Mouse (Mus musculus): ENCODE measurements around the gene Prdx4. TPM values are rescaled to one million over a fixed set of nuclear protein-coding genes. Genes with fewer than 3 reads are reported as not detected.
A peak's percentile ranks its signal among the peaks of the same experiment; 100 is the strongest.
"Not testable (repeated sequence)": the region's sequence is repeated elsewhere in the genome, so short reads cannot be mapped to it uniquely, and the experiment has no call there.

Gene Prdx4
- 1 to 10 TPM; 6.3 to 6.9 TPM for total RNA-seq (2021)
- long read RNA-seq, experiment 1, transcript Prdx4-201 (7 exons, 990 nt) = major isoform, 9 of 9 reads
- long read RNA-seq, experiment 1, partial matches to known transcripts = 0 of 9 reads
- long read RNA-seq, experiment 1, other reads (novel, unspliced or antisense) = 0 of 9 reads
- long read RNA-seq, experiment 2 = 0 reads

DNA sequence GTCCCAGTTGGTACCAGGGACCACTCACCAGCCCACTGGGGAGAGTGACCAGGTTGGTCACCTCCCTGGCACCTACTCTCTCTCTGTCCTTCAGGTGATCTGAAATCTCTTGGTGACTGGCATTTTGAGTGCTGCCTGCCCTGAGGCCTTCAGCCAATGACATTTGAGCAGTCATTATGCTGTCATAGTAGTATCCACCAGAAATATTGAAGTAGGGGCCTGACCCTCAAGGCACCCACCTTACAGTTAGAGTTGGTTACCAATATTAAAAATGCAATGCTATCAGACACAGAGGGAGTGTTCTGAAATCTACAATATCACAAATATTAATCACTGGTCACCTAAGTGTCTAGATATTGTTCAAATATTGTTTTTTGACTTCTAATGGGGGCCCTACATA is at the start of gene Prdx4:
Gene Prdx4 (minus strand): TSS at position 101 of the 400 bp plus-strand sequence.
- DNase-seq (ENCODE audit: low spot score) = no peak

DNA sequence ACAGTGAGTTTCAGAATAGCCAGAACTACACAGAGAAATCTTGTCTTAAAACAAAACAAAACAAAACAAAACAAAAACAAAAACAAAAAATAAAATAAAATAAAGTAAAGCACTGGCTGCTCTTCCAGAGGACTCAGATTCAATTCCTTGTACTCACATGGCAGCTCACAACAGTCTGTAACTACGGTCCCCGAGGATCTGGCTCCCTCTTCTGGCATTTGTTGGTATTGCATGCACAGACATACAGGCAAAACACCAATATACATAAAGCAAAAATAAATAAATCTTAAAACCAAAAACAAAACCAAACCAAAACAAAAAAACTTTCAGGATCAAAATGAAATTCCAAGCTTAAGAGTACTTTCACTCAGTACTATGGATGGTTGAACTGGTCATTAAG is 36.0 kb upstream of the Prdx4 start:
- DNase-seq (ENCODE audit: low spot score) = peak; percentile 4

DNA sequence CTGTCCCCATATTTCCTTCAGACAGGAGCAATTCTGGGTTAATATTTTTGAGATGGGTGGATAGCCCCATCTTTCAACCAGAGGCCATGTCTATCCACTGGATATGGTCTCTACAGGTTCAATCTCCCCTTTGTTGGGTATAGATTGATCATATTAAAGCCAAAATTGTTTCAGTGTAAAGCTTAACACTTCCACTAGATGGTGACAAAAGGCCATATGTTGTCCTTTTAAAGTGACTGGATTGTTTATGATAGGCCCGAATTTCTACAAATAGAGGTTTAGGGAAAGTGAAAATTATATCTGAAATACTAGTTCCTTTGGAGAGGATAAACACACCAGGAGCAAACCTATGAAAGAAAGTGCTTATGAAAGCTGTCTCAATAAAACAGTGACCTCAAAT is 34.9 kb upstream of the Prdx4 start:
- no peak for DNase-seq (ENCODE audit: low spot score)

DNA sequence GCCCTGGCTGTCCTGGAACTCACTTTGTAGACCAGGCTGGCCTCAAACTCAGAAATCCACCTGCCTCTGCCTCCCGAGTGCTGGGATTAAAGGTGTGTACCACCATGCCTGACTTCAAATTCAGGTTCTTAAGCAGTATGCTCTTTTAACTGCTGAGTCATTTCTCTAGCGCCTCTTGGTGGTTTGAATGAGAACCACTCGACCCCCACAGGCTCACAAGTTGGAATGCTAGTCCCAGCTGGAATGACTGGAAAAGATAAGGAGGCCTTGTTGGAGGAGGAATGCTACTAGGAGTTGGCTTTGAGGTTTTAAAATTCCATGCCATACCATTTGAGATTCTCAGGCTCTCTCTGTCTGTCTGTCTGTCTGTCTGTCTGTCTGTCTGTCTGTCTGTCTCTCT is 29.6 kb upstream of the Prdx4 start:
- DNase-seq (ENCODE audit: low spot score) = not testable (repeated sequence)

DNA sequence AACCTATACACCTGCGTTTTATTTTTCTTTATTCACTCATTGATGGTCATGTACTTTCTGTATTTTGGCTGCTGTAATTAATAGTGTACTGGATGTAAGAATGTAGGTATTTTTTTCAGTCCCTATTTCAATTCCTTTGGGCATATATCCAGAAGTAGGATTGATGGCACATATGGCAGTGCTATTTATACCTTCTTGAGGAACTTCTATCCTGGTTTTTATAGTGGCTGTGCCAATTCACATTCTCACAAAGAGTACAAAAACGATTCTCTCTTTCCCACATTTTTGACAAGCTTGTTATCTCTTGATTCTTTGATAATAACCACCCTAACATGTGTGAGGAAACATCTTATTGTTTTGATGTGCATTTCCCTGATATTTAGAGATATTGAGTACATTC is 24.5 kb upstream of the Prdx4 start:
- no peak for DNase-seq (ENCODE audit: low spot score)

DNA sequence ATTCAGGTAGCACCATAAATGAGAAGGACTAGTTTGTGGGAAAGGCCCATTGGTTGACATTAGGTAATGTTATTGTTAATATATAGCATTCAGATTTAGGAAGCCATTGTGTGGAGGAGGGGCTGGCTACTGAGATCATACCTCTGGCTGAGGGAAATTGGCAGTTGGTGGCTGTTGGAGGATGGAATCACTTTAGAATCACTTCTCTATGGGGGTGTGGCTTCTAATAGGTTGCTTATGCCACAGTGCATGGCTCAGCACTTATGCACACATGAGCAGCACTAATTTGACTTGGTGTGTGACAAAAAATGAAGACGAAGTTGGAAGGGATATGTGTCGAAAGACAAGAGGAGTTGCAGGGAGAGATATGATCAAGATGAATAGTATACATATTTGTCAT is 5.7 kb upstream of the Prdx4 start:
- no peak for DNase-seq (ENCODE audit: low spot score)

DNA sequence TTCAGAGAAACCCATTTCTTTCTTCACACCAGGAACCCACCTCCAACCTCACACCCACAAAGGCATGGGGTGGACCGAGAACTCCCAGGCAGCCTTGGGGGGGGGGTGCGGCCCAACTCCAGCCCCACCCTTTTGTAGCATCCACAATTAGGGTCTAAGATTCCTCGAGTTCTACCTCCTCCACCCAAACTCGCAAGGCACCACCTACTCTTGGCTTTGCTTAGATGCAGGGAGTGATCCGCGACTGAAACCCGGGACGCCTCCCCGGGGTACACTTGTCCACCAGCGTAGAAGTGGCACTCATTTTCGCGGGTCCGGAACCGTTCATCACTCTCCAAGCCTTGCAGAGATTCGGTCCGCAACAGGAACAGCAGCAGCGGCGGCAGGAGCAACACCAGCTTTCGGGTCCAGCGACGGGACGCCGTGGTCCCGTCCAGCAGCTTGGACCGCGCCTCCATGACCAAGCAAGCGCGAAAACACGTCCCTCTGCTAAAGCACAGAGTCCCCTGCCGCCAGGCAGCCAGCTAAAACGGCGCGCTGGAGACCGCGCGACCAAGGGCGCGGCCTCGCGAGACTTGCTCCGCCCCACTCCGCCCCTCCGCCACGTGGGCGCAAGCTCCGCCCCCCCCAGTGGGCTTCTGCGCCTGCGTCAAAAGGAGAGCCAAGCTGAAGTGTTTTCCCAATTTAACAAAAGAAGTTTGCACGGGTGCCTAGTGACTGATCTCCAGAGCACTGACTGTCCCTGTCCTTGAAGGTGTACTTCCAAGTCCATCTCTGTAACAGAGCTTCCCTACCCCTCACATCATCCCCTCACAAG is 2.4 kb downstream of the Prdx4 start:
- DNase-seq (ENCODE audit: low spot score) = peak; percentile 79

DNA sequence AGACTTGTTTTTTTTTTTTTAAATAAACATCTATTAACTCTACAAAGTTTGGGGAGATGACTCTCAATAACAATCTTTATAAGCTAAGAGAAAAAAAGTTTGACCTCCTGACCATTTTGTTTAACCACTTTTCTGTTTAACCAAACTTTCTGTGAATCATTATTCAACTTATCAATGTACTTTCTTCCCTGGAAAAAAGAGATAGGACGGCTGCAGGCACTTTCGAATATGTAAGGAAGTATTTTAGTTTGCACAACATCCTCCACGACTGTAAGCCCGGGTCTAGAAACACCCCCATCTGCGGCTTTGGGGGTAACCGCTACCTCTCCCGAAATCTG is 3.0 kb downstream of the Prdx4 start:
- DNase-seq (ENCODE audit: low spot score) = no peak

DNA sequence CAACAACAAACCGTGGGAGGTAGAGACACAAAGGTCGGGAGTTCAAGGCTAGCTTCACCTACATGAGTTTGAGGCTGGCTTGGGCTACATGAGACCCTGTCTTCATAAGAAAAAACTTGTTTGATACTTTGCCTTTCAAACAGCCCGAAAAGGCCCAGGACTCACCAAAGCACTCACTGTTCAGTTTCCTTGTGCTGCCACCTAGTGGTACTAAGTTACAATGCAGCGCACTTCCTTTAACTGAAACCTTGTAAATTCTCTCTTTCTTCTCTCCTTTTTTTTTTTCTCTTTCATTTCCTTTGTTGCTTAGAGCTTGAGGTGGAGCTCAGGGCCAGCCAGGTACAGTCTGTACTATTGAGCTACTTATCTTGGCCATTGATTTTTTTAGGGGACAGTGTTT is 22.5 kb downstream of the Prdx4 start:
- peak; percentile 36 for DNase-seq (ENCODE audit: low spot score)

DNA sequence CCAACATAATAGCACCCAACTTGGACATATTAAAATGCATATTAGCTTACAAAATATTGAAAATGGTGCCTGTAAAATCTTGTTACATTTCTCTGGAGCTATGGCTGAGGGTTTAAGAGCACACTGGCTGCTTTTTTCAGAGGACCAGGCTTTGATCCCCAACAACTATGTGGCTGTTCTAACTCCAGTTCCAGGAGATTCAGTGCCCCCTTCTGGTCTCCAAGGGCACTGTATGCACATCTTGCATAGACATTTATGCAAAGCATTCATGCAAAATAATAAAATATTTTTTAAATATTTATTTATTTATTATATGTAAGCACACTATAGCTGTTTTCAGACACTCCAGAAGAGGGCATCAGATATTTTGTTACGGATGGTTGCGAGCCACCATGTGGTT is 34.2 kb downstream of the Prdx4 start:
- DNase-seq (ENCODE audit: low spot score) = no peak

DNA sequence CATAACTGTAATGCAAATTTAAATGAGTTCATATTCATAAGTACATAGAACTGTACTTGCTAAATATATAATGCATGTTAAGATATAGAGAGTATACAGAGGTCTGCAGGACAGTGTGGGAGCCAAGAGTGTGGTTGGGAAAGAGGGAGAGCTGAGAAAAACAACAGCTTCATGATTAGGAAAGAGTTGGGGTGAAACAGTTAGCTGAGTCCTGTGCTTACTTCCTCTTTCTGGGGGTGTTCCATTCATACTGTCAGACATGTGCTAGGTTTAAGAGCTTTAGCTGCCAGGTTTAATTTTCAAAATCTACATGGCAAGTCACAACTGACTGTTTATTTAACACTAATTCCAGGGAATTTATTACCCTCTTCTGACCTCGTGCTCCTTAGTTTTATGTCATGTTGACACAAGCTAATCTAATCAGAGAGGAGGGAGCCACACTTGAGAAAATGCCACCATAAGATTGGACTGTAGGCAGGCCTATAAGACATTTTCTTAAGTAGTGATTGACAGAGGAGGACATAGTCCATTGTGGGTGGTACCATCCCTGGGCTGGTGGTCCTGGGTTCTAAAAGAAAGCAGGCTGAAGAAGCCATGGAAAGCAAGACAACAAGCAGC is 60.0 kb downstream of the Prdx4 start:
- DNase-seq (ENCODE audit: low spot score) = no peak

DNA sequence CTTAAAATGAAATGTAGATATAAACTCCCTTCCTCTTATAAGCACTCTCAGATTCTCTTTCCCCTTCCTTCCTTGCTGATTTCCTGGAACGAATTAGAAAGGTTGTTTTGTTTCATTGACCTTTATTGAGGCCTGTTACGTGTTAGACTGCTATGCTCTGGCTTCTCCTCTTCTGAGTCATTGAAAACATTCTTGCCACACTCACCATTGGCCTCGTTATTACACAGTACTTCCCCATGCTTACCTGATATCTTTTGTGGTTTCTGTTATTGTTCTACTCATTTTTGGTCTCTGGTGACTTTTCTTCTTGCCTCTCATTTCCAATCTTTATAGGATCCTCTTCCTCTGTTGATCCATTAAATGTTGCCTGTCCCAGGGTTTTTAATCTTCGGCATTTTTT is 62.1 kb downstream of the Prdx4 start:
- DNase-seq (ENCODE audit: low spot score) = no peak

Other genes starting within 250 kb of the Prdx4 start
- gene Magea2, start 247.1 kb downstream of the Prdx4 start, total RNA-seq (2021) = not detected
- gene Cldn34b2, start 212.3 kb downstream of the Prdx4 start, total RNA-seq (2021) = not detected
- gene Sat1, start 124.3 kb downstream of the Prdx4 start, total RNA-seq (2021) = 10 to 100 TPM; 17.1 to 25.8 TPM
- gene Acot9, start 78.3 kb downstream of the Prdx4 start, total RNA-seq (2021) = 10 to 100 TPM; 18.0 to 18.8 TPM

All from gastrocnemius, adult 18-20 months (tissue).